Mouse (Mus musculus): ENCODE data around the gene Gpr176. TPM values are rescaled to one million over a fixed set of nuclear protein-coding genes. Genes with fewer than 3 reads are reported as not detected.
A peak's percentile ranks its signal among the peaks of the same experiment; 100 is the strongest.
"Not testable (repeated sequence)": the region's sequence is repeated elsewhere in the genome, so short reads cannot be mapped to it uniquely, and the experiment has no call there.

The Gpr176 gene
- total RNA-seq, 4 experiments from 2014 or later = 8.4 to 10.0 (median 9.1) TPM

- DNase-seq (ENCODE audit: low spot score in 2 of 2) = no peak
These were observed 71.6 kb downstream of the Gpr176 start for GRCm38 (mm10) chr2:118301656-118302055.

- DNase-seq (ENCODE audit: low spot score in 2 of 2) = no peak
These were observed 72.1 kb downstream of the Gpr176 start for GRCm38 (mm10) chr2:118301041-118301545.

- DNase-seq (ENCODE audit: low spot score in 2 of 2) = no peak
These were observed 73.2 kb downstream of the Gpr176 start for GRCm38 (mm10) chr2:118299981-118300380.

GRCm38 (mm10) chr2:118298601-118299000, 74.6 kb downstream of the Gpr176 start:
- DNase-seq (ENCODE audit: low spot score in 2 of 2) = no peak

- DNase-seq (ENCODE audit: low spot score in 2 of 2) = no peak
These were observed 75.3 kb downstream of the Gpr176 start for GRCm38 (mm10) chr2:118297966-118298365.

- DNase-seq (ENCODE audit: low spot score in 2 of 2) = no peak
These were observed 77.7 kb downstream of the Gpr176 start for GRCm38 (mm10) chr2:118295505-118295904.

GRCm38 (mm10) chr2:118293583-118293982, 79.6 kb downstream of the Gpr176 start:
- DNase-seq (ENCODE audit: low spot score in 2 of 2) = no peak

GRCm38 (mm10) chr2:118289066-118289460, 84.2 kb downstream of the Gpr176 start:
- not testable (repeated sequence) for DNase-seq (ENCODE audit: low spot score in 2 of 2)

- DNase-seq (ENCODE audit: low spot score in 2 of 2) = no peak
These were observed 84.7 kb downstream of the Gpr176 start for GRCm38 (mm10) chr2:118288326-118289065.

GRCm38 (mm10) chr2:118287678-118288077, 85.5 kb downstream of the Gpr176 start:
- no peak for DNase-seq (ENCODE audit: low spot score in 2 of 2)

- DNase-seq (ENCODE audit: low spot score in 2 of 2) = no peak
These were observed 90.8 kb downstream of the Gpr176 start for GRCm38 (mm10) chr2:118282467-118282866.

GRCm38 (mm10) chr2:118278249-118278648, 95.0 kb downstream of the Gpr176 start:
- DNase-seq (ENCODE audit: low spot score in 2 of 2) = no peak

GRCm38 (mm10) chr2:118271606-118272005, 101.6 kb downstream of the Gpr176 start:
- no peak for DNase-seq (ENCODE audit: low spot score in 2 of 2)

GRCm38 (mm10) chr2:118270213-118270612, 103.0 kb downstream of the Gpr176 start:
- peak in 1 of 2 experiments; percentile 41 for DNase-seq (ENCODE audit: low spot score in 2 of 2)

GRCm38 (mm10) chr2:118263914-118264201, 109.4 kb downstream of the Gpr176 start:
- DNase-seq (ENCODE audit: low spot score in 2 of 2) = no peak

GRCm38 (mm10) chr2:118263151-118263913, 109.9 kb downstream of the Gpr176 start:
- DNase-seq (ENCODE audit: low spot score in 2 of 2) = peak; percentile 11 to 35

GRCm38 (mm10) chr2:118262673-118263072, 110.5 kb downstream of the Gpr176 start:
- DNase-seq (ENCODE audit: low spot score in 2 of 2) = peak; percentile 18 to 74

GRCm38 (mm10) chr2:118259746-118260145, 113.5 kb downstream of the Gpr176 start:
- no peak for DNase-seq (ENCODE audit: low spot score in 2 of 2)

- DNase-seq (ENCODE audit: low spot score in 2 of 2) = no peak
These were observed 116.1 kb downstream of the Gpr176 start for GRCm38 (mm10) chr2:118257094-118257493.

- peak; percentile 28 to 76 for DNase-seq (ENCODE audit: low spot score in 2 of 2)
These were observed 116.6 kb downstream of the Gpr176 start, which contains the start of gene Fsip1 for GRCm38 (mm10) chr2:118256621-118257053. Fsip1 (minus strand) TSS chr2:118256966.

GRCm38 (mm10) chr2:118254516-118254915, 118.7 kb downstream of the Gpr176 start:
- DNase-seq (ENCODE audit: low spot score in 2 of 2) = no peak

- no peak for DNase-seq (ENCODE audit: low spot score in 2 of 2)
These were observed 124.3 kb downstream of the Gpr176 start for GRCm38 (mm10) chr2:118248966-118249365.

All from left cerebral cortex, adult 8-10 months (tissue).